Mouse (Mus musculus) testis, adult 2 months (tissue): ENCODE data around the gene Nfix.

Experiments used
- CTCF ChIP-seq: fragments of 200-500 bp; IDR thresholded peaks from 2 replicates; pipeline ENCODE4 v1.5.1; 2012; ENCODE audit warnings: low read depth, mild to moderate bottlenecking, inconsistent platforms, low read length, moderate library complexity; ENCODE audit not compliant: control insufficient read depth, insufficient read depth, insufficient replicate concordance
- POLR2A ChIP-seq: fragments of 200-500 bp; IDR thresholded peaks from 2 replicates; pipeline ENCODE4 v1.6.1; 2012; ENCODE audit warnings: low read depth, mild to moderate bottlenecking, inconsistent platforms, low read length, moderate library complexity; ENCODE audit not compliant: control insufficient read depth

- no peak for TF ChIP-seq CTCF
- TF ChIP-seq POLR2A: no peak
Measured at GRCm38 (mm10) chr8:84703466-84704249, 96.5 kb downstream of the Nfix start.
